Mouse (Mus musculus): ENCODE measurements around the gene Kalrn.

Gene Kalrn

DNA sequence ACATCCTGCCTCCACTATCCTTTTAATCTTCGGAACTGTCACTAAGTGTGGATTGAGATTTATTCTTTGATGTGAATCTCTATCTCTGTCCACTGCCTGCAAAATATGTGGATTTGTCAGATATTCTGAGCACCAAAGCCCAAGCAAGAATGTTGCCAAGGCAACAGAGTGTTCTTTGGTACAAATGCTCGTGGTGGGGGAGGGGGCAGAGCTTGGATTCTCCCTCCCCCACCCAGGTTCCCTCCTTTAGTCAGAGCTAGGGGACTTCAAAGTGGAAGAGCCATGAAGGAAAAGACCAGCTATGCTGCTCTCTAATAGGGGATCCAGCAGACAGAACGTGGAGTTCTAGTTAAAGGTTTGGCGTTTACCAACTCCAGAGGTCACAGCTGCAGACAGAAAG is 99.4 kb downstream of the Kalrn start:
- in situ Hi-C loops (cut with MboI; ENCODE audit: low pct_unique_long_range_greater_than_20kb in 1 of 2, low sequenced_read_pairs in 2 of 2, unreplicated experiment in 1 of 2): no loop called here

DNA sequence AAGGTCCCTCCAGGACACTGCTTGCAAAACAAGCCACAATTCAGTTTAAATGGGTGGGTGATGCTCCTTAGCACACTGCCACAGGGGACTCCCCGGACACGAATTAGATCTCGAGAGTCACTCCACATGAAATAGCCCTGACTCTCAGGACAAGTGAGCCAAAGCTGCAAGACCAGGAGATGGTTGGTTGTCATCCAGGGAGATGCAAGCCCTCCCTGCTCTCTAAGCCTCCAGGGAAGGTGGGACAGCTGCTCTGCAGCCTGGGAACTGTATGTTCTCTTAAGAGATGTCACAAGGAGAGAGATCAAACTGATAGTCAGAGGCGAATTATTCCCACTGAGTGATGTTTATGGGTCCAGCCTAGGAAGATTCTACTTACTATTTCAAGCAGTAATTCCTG is 101.9 kb downstream of the Kalrn start:
- in situ Hi-C loops (cut with MboI; ENCODE audit: low pct_unique_long_range_greater_than_20kb in 1 of 2, low sequenced_read_pairs in 2 of 2, unreplicated experiment in 1 of 2): no loop called here

DNA sequence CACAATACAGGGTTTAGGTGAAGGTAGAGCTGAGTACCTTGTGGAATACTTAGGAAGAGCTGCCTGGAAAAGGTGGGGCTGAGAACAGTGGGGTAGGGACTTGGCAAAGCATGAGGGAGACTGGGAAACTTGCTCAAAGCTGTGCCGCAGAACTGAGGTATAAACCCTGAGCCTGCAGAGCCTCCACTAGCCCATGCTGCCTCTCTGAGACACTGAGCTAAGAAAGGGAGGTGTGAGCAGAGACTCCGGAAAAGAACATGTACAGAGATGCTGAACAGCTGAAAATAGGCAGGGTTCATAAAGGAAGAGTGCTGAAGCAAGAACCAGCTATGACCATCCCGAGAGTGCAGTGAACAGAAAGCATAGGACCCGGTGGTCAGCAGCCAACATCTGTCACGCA is 103.0 kb downstream of the Kalrn start:
- in situ Hi-C loops (cut with MboI; ENCODE audit: low pct_unique_long_range_greater_than_20kb in 1 of 2, low sequenced_read_pairs in 2 of 2, unreplicated experiment in 1 of 2): no loop called here

DNA sequence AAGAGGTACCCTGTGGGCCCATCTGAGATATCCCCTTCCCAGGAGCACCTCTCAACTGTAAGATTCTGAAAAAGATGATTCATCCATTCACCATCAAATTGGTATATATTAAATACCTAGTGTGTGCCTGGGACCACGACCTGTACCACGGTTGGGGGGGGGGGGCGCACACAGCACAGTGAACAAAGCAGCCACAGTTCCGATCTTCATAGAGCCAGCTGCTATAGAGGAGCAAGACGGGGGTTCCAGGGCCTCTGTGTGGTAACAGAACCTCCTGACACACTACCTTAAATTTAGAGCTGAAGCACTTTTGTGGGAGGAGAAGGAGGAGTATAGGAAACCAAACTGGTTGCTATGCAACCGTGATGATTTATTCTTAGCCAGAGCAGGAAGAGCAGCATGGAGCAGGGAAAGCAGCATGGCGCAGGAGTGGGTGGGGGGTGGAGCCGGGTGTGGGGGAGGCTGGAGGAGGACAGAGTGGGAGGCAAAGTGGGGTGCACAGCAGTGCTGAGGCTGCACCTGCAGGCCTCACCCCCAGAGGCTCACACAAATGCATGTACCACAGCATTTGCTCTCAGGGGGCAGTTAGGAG is 104.0 kb downstream of the Kalrn start:
- in situ Hi-C loops (cut with MboI; ENCODE audit: low pct_unique_long_range_greater_than_20kb in 1 of 2, low sequenced_read_pairs in 2 of 2, unreplicated experiment in 1 of 2): no loop called here

DNA sequence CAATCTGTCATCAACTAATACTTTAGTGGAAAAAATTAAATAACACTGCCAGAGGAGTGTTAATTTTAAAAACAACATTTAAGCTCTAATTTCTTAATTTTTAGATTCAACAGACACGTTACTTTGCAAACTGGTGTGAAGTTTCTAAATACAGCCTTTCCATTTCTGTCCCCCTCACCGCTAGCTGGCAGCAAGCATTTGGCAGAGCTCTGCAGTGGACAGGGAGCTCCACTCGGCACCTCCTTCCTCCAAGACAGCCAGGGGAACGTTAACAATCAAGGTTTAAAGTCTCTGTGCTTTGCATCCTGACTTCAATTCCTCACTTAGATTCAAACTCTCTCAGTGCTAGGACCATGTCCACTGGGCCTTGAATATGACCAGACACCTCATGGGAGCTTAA is 106.7 kb downstream of the Kalrn start:
- in situ Hi-C loops (cut with MboI; ENCODE audit: low pct_unique_long_range_greater_than_20kb in 1 of 2, low sequenced_read_pairs in 2 of 2, unreplicated experiment in 1 of 2): no loop called here

DNA sequence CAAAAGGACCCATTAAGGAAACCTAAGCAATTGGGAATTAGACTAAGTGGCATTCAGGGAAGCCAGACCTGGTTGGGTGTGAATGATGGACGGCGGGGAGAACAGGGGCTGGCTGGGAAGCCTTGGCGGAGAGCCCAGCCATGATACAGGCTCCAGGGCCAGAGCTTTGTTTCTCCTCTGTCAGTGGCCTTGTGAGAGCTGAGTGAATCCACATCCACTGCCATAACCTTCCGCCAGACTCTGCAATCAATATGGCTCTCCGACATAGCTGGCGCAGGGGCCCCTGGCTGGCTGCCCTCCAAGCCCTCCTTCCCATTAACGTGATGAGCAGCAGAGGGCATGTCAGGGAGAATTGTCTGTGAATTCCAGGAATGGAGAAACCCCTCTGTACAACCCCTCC is 117.0 kb downstream of the Kalrn start:
- in situ Hi-C loops (cut with MboI; ENCODE audit: low pct_unique_long_range_greater_than_20kb in 1 of 2, low sequenced_read_pairs in 2 of 2, unreplicated experiment in 1 of 2): no loop called here

DNA sequence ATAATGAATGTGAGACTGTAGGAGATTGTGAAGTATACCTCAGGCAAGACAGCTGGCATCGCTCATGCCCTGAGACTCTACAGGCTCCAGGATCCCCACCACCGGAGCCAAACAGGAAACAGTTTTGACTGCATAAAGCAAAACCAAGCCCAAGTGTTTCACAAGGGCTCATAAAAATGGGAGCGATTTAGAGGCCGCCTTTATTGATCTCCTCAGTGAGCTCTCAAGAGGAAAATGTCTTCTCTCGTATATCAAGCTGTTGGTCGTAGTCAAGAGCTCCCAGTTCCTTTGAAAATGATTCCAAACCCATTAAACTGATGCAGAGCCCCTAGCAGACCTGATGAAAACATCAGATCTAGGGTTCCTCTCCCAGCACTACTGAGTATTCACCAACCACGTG is 127.7 kb downstream of the Kalrn start:
- in situ Hi-C loops (cut with MboI; ENCODE audit: low pct_unique_long_range_greater_than_20kb in 1 of 2, low sequenced_read_pairs in 2 of 2, unreplicated experiment in 1 of 2): no loop called here

DNA sequence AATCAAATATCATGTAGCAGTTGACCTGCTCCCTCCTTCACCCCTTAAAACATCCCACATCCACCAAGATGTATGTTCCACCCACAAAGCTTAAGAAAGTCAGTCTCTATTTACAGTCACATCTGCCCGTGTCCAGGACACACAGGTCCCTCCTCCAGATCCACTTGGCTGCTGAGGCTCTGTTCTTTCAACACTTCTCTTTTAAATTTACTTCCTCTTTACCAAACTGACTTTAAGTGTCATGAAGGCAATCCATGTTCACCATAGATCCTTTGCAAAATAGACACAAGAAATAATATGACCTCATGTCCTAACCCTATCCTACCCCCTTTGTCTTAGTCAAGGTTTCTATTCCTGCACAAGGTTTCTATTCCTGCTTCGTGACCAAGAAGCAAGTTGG is 131.6 kb downstream of the Kalrn start:
- in situ Hi-C loops (cut with MboI; ENCODE audit: low pct_unique_long_range_greater_than_20kb in 1 of 2, low sequenced_read_pairs in 2 of 2, unreplicated experiment in 1 of 2): no loop called here

DNA sequence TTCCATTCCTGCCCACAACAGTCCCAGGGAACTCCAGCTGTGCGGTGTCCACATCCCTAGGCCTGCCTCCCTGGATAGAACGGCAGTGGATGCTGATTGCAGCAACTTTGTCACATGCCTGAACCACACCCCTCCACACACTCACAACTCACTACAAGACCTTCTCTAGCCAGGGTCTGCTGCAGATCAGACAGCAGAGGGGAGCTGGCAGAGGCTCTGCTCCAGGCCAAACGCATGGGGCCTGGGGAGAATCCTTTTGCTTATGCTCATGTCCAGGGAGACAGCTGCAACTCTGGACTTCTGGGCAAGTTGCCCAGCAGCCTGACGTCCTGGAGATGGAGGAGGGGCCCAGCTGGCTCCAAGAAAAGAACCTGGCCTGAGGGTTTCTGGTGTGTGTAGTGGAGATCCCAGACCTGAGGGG is 132.3 kb downstream of the Kalrn start:
- in situ Hi-C loops (cut with MboI; ENCODE audit: low pct_unique_long_range_greater_than_20kb in 1 of 2, low sequenced_read_pairs in 2 of 2, unreplicated experiment in 1 of 2): no loop called here

DNA sequence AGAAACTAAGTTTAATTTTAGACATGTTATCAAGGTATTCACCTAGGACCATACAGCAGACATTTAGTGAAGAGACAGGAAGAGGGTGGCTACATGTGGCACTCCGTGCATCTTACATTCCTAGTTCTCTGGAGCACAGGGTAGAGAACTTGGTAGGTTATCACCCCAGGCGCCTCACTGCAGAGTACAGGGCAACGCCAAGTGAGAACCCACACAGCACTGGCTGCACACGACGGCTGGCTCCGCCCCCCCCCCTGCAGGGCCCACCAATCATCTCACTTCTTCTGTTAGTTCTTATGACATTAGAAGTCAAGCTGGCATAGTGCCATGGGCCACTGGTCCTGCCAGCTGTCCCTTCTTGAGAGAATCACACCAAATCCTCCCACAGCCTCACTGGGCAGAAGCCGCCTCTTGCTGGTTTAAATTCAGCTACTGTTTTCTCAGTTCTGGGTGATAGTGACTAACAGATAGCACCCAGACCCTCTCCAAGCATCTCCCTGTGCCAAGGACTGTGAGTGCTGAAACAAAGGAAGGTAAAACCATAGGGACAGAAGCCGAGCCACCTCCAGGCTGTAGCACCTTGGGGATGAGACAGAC is 133.2 kb downstream of the Kalrn start:
- in situ Hi-C loops (cut with MboI; ENCODE audit: low pct_unique_long_range_greater_than_20kb in 1 of 2, low sequenced_read_pairs in 2 of 2, unreplicated experiment in 1 of 2): no loop called here

DNA sequence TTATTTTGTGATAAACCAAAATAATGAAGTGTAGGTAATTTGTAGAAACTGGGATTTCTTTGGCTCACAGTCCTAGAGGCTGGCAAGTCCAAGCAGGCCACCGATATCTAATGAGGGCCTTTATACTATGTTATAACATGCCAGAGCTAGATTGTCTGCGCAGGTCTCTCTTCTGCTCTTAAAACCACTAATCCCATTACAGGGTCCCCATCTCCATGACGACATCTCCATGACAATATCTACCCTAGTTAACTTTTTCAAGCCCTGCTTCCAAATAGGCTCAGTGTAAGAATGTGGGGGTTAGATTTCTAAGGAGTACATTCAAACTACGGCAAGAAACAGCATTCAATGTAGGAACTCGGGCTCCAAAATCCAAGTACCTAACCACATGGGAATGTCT is 143.2 kb downstream of the Kalrn start:
- in situ Hi-C loops (cut with MboI; ENCODE audit: low pct_unique_long_range_greater_than_20kb in 1 of 2, low sequenced_read_pairs in 2 of 2, unreplicated experiment in 1 of 2): no loop called here

DNA sequence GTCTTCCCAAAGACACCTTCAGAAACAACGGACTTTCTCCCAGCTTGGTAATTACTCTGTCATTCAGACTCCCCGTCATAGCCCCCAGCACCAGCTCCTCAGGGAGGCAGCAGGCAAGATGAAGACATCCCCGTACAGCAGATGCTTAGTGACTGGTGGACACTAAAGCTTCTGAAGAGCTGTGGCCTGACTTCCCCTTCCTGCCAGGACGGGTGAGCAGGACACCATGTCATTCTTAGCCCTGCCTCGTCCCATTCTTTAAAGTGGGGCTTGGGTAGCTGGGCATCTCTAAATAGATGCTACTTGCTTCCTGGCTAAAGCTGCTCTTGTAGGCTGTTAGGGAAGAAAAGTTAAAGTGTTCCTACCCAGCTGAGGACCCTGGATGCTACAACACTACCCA is 145.7 kb downstream of the Kalrn start:
- in situ Hi-C loops (cut with MboI; ENCODE audit: low pct_unique_long_range_greater_than_20kb in 1 of 2, low sequenced_read_pairs in 2 of 2, unreplicated experiment in 1 of 2): no loop called here

DNA sequence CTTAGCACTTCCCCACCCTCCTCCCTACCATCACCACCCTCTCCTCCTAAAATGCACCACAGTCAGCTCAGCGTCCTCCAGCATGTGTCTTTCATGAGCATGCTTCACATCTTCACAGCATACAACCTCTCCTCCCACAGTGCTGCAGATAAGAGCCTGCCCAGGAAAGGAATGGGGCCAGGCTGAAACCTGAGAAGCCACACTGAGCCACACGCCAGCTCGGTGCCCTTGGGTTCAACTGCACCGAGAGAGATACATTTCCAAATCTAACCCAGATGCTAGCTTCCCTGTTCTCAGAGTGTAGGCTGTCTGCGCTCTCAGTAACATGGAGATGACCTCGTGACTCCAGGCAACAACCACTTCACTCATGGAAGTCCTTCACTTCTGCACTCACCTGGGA is 151.9 kb downstream of the Kalrn start:
- in situ Hi-C loops (cut with MboI; ENCODE audit: low pct_unique_long_range_greater_than_20kb in 1 of 2, low sequenced_read_pairs in 2 of 2, unreplicated experiment in 1 of 2): no loop called here

DNA sequence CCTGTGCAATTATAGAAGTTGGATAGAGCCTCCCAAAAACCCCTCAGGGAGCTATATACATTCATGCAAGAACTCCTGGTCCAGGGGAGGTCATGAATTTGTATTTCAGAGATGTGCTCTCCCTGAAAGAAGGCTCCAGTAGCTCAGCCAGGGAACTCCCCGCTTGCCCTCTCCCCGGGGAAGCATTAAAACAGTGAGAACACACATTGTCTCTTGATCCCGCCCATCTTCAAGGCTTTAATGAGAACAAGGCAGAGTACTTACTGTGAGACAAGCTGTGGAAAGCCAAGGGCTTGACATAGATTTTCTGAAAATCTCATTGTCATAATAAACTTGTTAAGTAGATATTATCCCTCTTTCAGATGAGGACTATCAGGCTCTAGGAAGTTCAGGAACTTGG is 155.4 kb downstream of the Kalrn start:
- in situ Hi-C loops (cut with MboI; ENCODE audit: low pct_unique_long_range_greater_than_20kb in 1 of 2, low sequenced_read_pairs in 2 of 2, unreplicated experiment in 1 of 2): no loop called here

DNA sequence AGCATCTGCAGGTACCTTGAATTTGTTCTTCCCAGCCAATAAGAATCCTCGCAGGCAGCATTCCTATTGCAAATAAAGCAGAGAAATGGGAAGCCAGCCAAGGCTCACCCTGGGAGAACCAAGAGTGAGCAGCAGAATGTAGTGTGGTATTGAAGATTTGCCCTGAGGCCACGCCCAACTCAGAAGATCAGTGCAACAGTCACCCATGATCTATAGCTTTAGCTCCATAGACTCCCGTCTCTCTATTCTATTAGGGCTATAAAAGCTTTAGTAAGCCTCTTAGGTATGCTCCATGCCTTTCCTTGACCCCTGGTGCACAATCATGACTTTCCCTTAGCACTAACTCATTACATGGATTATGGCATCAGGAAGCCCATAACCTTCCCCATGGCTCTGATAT is 155.9 kb downstream of the Kalrn start:
- in situ Hi-C loops (cut with MboI; ENCODE audit: low pct_unique_long_range_greater_than_20kb in 1 of 2, low sequenced_read_pairs in 2 of 2, unreplicated experiment in 1 of 2): no loop called here

DNA sequence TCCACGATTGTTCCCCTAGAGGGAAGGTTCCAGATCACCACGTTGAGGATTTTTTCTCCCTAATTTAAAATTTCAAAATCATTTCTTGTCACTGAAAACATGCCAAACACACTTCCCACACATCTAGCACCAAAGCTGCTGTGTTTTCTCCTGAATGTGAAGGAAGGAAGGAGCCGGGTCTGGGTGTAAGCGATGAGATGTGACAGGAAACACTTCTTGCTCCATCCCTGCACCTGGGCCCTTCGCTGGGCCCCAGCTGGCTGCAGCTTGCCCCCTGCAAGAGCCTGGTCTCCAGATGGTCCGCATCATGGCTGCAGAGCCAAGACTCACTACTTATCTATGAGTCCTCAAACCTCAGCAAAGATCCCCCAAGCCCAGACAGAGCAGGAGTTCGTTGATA is 158.8 kb downstream of the Kalrn start:
- in situ Hi-C loops (cut with MboI; ENCODE audit: low pct_unique_long_range_greater_than_20kb in 1 of 2, low sequenced_read_pairs in 2 of 2, unreplicated experiment in 1 of 2): no loop called here

DNA sequence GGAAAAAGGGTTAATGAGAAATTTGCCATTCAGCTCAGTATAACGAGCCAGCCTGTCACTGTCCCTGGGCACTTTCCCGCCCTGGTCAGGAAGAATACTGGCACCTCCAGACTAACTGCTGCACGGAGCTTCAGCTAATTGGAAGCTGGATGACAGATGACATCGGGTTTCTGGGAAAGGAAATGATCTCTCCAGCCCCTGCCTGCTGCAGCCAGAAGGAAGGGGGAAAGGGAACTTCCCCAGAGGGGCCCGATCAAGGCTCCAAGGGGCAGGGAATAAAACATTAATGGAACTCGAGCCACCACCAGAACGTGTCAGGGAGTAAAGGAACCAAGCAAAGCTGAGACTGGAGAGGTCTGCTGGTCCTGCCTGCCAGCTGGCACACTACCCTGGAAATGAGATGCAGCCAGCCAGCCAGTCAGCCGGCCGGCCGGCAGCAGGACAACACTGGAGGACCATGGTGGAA is 159.4 kb downstream of the Kalrn start:
- in situ Hi-C loops (cut with MboI; ENCODE audit: low pct_unique_long_range_greater_than_20kb in 1 of 2, low sequenced_read_pairs in 2 of 2, unreplicated experiment in 1 of 2): no loop called here

DNA sequence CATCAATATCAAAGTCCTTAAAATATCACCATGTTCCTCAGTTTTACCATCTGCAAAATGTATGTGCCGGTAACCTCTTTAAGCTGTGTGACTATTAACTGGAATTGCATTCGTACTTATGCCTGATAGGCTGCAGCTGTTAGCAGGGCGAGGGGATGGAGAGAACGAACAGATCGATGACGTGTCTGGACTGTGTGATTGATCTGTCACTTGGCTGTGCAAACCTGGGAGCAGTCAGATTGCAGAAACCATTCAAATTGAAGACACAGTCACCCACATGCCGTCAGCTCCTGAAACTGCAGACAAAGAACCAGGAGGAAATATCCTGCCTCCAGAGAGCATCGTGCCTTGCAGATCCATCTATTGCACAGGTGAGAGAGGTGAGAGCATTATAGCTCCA is 166.3 kb downstream of the Kalrn start:
- in situ Hi-C loops (cut with MboI; ENCODE audit: low pct_unique_long_range_greater_than_20kb in 1 of 2, low sequenced_read_pairs in 2 of 2, unreplicated experiment in 1 of 2): no loop called here

DNA sequence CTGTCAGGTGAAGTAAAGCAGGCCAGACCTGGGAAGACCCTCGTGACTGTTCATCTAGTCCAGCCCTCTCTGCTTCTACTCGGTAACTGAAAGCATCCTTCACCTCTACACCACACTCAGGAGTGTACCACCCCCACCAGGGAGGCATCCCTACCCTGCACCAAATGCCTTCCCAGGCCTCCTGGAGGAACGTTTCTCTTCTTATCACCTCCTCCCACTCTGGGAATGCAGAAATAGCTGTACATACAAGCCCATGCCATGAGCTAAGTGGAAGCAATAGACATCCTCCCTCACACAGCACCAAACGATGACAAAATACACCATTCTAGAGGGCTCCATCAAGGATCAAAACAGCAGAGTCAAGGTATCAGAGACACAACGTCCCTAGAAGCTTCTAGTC is 168.2 kb downstream of the Kalrn start:
- in situ Hi-C loops (cut with MboI; ENCODE audit: low pct_unique_long_range_greater_than_20kb in 1 of 2, low sequenced_read_pairs in 2 of 2, unreplicated experiment in 1 of 2): no loop called here

DNA sequence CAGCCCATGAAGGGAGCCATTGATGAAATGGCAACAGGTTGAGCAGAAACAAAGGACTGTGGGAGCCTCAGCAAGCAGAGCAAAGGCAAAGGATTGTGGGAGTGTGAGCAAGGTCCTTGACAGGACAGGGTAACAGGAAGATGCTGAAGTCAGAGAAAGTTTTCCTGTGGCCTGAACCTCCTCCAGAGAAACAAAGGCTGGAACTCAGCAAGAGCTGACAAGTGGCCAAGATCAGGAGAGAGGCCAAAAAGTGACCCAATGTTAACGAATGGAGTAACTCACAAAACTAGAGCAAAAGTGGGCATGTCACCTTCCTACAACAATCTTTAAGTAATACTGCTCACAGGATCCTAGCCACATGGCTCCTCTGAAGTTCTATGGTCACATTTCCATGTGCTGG is 172.1 kb downstream of the Kalrn start:
- in situ Hi-C loops (cut with MboI; ENCODE audit: low pct_unique_long_range_greater_than_20kb in 1 of 2, low sequenced_read_pairs in 2 of 2, unreplicated experiment in 1 of 2): no loop called here

Measured in mouse embryonic stem cell (cell line).